Mouse (Mus musculus): Measurements from ENCODE around the gene Cyp2a4.
A peak's percentile ranks its signal among the peaks of the same experiment; 100 is the strongest.
"Not testable (repeated sequence)": the region's sequence is repeated elsewhere in the genome, so short reads cannot be mapped to it uniquely, and the experiment has no call there.

The Cyp2a4 gene

DNA sequence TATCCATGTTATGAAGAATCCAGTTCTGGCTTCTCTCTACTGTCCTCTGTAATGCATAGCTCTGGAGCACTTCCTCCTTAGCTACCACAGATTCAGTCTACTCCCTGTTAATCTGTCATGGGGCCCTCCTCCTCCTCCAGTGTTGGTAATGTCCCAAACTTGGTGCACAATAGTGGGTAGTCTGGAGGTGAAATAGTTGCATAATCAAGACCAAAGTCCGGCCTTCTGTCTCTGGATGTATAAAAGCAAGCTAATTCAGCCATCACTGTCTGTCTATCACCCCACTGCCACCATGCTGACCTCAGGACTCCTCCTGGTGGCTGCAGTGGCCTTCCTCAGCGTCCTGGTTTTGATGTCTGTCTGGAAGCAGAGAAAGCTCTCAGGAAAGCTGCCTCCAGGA lies at the start of gene Cyp2a4:
Cyp2a4 (plus strand) TSS at position 244 of the 400 bp plus-strand sequence.
- DNase-seq (ENCODE audit: low read depth, low spot score): not testable (repeated sequence)

DNA sequence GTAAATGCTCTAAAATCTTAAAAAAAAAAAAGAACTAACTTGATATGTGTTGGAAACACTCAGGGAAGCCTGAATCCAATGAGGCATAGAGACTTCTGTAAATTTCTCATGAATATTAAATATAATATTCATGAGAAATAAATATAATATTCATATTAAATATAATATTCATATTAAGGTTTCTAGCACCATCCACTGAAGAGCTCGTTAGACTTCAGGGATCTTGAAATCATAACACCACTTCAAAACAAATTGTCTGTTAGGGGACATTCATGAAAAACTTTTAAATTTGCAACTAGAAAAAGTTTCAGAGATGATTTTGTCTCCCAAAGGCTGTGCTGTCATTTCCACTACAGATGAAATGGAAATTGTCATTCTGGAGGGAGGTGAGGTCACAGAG lies 46.9 kb upstream of the Cyp2a4 start, which contains the start of gene Vmn1r184:
Vmn1r184 (plus strand) TSS at position 301 of the 400 bp plus-strand sequence.
- not testable (repeated sequence) for DNase-seq (ENCODE audit: low read depth, low spot score)

DNA sequence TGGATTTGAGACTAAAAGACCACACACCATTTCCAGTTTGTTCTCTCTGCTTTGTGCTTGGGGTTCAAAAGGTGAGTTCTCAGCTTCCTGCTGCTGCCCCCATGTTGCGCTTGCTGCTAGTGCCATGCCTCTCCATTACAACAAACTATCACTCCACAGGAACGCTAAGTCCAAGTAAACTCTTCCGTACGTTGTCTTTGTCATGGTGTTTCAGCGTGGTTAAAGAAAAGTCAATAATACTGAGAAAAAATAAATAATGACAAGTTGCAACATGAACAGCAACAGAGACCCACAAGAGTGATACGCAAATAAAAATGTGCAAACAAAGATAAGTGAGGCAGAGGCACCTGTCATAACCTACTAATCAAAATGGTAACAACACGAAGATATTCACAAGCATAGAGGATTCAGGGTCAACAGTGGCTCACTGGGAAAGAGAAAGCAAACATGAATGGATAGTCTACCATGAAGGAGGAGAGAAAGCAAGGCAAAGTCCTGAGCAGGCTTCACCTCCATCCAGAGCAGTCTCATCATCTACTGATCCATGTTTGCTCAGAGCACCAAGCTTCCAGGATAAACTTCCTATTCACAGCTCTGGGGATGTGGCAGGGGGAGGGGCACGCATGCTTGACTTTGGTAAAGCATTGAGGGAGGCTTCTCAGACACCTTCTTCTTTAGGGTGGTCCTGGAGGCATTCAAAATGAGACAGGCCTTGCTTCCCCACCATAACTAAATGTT lies 3.4 kb upstream of the Cyp2a4 start:
- DNase-seq (ENCODE audit: low read depth, low spot score): not testable (repeated sequence)

DNA sequence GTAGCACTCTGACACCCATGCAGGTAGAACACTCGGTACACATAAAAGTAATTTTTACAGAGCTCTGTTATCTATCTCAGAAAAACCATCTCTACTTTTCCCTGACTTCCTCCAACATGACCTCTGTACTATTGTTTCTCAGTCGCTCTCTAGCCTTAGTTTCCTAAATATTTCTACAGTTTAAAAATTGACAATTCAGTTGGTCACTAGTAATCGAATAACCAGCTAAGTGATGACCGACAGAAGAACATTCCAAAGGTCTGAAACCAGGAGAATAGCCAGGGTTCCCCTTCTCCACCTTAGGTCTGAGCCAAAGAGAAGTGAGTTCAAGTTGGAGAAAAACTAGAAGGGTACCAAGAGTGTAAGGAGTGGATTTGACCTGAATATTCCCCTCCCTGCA lies 4.8 kb downstream of the Cyp2a4 start:
- DNase-seq (ENCODE audit: low read depth, low spot score): not testable (repeated sequence)

DNA sequence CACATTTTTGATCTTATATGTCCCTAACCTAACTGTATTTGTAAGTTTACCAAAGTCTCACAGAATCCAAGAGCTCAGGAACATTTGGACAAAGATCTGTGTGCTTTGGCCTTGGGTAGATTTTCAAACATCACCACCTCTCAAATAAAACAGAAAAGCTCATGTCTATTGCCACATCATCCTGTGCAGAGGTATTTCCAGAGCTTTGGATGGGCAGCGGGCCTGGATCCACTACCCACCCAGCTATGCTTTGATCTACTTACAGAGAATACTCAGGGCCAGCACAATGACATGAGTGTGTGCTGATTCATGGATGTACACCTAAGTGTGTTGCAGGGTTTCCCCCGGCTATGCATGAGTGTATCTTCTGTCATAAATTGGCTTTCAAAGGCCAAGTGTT lies 8.2 kb downstream of the Cyp2a4 start:
- DNase-seq (ENCODE audit: low read depth, low spot score): not testable (repeated sequence)

DNA sequence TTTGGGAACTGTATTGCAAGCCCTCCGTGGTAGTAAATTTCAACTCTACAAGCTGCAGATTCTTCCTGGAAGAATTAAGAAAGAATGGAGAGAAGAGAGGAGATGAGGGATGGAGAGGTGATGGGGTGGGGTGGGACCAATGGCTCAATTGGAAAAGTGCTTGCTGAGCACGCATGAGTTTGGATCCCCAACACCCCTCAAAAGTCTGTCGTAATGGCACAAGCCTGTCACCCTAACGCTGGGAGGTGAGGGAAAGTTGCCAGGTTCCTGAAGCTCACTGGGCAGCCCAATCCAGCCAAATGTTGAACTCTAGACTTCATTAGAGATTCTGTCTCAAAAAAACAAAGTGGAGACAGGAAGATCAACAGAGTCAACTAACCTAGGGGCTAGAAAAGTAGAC lies 8.8 kb downstream of the Cyp2a4 start:
- not testable (repeated sequence) for DNase-seq (ENCODE audit: low read depth, low spot score)

DNA sequence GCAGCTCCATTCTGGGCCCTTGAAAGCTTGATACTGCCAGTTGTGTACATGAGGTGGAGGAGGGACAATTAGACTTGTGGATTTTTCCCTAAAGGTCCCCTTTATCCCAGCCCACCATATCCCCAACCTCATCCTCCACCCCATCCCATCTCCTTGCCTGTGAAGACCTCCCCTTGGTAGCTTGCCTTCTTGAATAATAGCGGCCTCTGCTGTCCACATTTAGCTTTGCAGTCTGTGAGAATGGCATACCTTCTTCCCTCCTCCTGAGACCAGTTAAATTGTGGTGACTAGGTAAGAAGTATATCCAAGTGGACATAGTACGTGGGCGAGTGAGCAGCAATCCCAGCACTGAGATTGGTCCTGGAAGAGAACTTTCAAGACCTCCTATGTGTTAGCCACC lies 13.4 kb downstream of the Cyp2a4 start:
- peak; percentile 61 for DNase-seq (ENCODE audit: low read depth, low spot score)

DNA sequence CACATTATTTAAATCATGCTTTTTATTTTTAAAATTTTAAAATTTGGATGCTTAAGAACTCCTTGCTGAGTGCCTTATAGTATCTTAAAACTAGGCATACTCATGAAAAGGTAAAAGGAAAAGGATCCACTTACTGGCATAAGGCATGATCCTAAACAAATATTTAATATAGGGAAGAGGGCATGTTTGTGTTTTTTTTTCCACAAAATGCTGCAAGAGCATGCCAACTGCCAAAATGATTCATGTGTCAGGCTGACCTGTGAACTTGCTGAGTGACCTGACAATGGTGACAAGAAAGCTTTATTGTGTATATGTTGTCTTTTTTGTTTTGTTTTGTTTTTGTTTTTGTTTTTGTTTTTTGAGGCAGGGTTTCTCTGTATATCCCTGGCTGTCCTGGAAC lies 43.2 kb downstream of the Cyp2a4 start:
- DNase-seq (ENCODE audit: low read depth, low spot score): not testable (repeated sequence)

DNA sequence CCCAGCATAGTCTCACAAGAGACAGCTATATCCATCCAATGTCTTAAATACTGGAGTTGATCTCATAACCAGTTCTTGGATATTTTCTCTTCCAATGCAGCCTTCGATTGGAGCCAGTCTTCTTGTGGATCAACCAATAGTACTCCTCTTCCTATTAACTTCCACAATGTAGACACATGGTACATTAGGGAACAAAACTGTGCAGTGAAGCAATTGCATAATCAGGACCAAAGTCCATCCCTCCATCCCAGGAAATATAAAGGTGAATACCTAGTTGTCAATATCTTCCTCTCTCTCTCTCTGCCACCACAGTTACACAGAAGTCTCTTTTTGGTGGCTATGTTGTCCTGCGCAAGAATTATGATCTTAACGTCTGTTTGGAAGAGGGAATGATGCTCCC lies 45.3 kb downstream of the Cyp2a4 start:
- not testable (repeated sequence) for DNase-seq (ENCODE audit: low read depth, low spot score)

DNA sequence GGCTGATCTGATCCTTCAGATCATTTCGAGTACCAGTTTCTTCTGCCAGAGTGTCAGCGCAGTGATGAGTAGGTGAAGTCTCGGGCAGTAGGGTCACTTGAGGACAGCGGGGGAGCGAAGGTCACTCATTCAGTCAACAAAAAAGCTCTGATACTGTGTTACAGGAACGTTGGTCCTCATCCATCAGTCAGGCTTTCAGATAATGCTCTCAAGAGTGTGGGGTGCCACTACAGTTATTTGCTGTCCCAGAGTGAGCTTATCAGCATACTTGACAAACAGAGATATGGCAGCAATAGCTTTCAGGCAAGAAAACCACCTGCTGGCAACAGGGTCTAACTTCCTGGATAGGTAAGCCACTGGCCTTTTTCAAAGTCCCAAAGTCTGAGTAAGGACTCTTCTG lies 49.8 kb downstream of the Cyp2a4 start:
- not testable (repeated sequence) for DNase-seq (ENCODE audit: low read depth, low spot score)

All from ES-CJ7 (cell line).